Mouse (Mus musculus): ENCODE data around the gene Rhou.
"Not testable (repeated sequence)": the region's sequence is repeated elsewhere in the genome, so short reads cannot be mapped to it uniquely, and the experiment has no call there.

Gene Rhou

DNA sequence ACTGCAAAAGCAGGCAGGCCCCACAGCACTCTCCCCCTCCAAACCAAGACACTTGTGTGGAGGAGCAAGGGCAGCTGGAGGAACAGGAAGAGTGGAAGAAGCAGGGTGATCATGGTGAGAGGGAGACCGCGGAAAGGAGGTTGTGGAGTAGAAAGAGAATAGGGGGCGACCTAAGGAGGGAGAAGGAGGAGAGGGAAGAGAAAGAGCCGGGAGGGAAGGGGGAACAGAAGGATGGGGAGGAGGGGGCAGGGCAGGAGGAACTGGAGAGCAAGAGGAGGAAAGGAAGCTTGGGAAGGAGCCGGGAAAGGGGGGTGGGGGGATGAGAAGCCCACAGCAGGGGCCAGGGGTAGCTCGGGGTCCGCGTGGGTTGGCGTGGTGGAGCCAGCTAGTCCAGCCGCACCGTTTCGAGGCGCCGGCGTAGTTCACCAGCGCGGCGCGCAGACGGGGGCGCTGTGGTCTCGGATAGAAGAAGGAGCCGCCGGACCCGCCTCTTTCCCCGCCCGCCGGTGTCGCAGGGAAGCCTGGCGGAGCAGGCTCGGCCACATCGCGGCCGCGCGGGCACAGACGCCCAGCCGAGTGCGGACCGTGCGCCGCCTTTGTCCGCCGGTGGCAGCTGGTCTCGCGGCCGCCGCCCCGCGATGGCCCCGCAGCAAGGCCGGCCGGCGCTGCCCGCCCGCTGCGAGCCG, at the start of gene Rhou:
Rhou (plus strand) TSS at position 622 of the 686 bp plus-strand sequence.
- DNase-seq (ENCODE audit: low read depth, low spot score), result peak; percentile 76

DNA sequence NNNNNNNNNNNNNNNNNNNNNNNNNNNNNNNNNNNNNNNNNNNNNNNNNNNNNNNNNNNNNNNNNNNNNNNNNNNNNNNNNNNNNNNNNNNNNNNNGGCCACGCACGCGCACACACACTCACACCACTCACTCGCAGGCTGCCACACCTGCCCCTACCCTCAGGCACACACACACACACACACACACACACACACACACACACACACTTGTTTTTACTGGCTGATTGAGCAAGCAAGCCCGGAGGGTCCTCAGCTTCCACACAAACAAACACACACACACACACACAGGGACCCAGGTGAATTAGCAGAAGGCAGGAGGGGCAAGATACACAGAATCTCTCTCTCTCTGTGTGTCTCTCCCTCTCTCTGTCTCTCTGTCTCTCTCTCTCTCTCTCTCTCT, 41.1 kb upstream of the Rhou start:
- DNase-seq (ENCODE audit: low read depth, low spot score), result not testable (repeated sequence)

DNA sequence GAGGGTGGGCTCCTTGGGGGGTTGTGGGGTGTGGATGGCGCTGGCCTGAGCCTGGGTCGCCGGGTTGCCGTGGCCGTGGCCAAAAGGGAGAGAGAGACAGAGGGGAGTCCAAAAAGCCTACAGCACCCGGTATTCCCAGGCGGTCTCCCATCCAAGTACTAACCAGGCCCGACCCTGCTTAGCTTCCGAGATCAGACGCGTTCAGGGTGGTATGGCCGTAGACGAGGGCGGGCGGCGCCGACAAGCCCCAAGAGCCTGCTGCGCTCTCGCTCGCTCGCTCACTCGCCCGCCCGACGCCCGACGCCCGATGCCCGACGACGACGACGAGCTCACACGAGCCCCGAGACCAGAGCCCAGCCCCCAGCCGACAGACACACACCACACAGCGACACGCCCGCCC, 30.2 kb upstream of the Rhou start:
- not testable (repeated sequence) for DNase-seq (ENCODE audit: low read depth, low spot score)

DNA sequence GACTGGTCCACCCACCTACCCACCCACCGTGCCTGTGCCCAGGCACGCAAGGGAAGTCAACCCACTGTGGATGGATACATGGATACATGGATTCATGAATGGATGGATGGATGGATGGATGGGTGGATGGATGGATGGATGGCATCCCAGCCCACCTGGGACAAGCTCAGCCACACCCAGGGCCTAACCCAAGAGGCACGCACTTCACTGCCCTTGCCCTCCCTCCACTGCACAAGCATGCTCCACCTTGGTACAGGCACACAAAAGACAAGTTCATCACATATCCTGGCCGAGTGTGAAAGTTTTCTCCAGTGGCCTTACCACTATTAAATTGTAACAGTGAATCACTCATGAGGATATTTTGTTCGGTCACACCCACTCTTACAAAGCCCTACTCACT, 29.5 kb upstream of the Rhou start:
- no peak for DNase-seq (ENCODE audit: low read depth, low spot score)

DNA sequence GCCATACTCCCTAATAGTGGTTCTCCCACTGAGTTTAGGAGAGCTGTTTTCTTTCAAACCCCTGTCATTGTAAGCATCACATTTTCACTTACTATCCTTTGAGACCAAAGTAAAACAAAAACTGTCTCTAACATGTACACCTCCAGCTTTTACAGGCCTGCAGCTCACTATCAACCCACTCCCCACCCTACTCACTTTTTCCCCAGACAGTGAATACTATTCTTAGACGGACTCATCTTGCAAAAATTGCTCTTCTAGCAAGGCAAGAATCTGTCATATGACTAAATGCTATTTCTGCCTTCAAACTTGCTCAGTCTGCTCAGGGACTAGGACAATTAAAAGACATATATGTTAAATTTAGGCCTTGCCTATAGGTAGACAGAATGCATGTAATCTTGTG, 29.0 kb upstream of the Rhou start:
- no peak for DNase-seq (ENCODE audit: low read depth, low spot score)

GRCm38 (mm10) chr8:123625717-123626116, 28.0 kb upstream of the Rhou start:
- no peak for DNase-seq (ENCODE audit: low read depth, low spot score)

DNA sequence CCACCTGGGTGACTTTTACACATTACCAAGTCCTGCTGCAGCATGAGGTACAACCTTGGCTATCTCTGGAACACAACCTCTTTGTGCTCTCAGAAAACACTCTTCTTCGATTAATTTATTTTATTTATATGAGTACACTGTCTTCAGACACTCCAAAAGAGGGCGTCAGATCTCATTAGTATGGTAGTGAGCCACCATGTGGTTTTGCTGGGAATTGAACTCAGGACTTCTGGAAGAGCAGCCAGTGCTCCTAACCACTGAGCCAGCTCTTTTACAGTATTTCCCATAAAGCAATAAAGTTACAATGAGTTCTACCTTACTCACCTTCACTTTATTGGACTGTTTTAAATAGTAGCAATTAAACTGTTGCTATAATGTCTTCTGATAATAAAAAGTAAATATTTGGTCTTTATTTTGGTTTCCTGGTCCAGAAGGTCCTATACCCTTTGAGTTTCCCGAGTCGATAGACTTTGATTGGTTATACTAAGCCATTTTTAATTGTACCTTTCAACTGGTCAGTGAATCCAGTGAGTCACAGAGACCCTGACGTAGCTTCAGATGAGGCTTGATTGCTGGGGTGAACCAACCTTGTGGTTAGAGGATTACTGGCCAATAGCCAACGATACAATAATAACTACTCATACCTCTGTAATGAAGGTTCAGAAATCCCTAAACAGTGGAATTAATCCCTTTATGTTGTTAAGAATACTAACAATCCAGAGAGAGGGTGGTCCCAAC, 26.1 kb upstream of the Rhou start:
- no peak for DNase-seq (ENCODE audit: low read depth, low spot score)

GRCm38 (mm10) chr8:123628253-123628967, 25.3 kb upstream of the Rhou start:
- DNase-seq (ENCODE audit: low read depth, low spot score), result peak; percentile 48

DNA sequence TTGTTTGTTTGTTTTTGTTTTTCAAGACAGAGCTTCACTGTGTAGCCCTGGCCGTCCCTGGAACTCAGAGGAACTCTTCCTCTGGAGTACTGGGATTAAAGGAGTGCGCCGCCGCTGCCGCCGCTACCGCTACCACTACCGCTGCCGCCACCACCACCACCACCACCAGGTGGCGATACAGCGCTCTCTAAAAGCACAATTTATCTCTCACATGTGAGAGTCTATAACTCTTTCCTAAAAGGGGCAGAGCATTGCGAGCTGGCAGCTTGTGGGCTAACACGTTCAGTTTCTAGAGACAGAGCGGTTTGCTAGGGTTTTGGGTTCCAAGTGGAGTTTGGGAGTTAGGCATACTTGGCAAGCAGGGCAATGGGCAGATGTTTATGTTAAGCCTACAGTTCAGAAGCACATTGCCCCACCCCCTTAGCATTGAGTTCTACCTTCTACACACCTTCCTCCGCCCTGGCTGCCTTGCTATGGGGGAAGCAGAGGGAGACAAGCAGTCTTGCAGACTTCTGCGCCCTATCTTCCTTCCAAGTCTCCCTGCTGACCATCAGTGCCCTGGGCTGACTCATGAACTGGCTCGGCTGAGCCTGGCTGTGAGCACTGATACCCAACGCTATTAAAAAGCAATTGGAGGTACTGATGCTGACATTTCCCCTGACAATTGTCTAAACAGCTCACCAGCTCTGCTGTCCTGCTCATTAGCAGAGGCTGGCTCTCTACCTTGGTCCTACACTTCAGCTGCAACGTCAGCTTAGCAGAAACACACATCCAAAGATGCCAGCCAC, 24.6 kb upstream of the Rhou start:
- peak; percentile 65 for DNase-seq (ENCODE audit: low read depth, low spot score)

DNA sequence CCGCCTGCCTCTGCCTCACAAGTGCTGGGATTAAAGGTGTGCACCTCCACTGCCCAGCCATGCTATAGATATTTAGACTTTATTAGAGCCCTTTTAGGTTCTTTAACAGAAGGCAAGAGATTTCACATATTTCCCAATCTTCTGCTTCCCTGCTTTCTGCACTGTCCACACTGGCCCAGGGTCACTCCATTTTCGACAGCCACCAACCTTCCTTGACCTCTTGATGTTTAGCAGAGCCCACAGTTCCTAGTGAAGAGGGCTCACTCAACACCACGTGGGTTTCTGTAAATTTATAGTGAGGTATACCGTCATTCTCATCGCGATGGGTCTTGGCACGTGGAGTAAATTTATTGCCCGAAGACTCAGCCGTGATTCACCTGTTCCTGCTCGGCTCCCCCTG, 23.7 kb upstream of the Rhou start:
- DNase-seq (ENCODE audit: low read depth, low spot score), result no peak

- DNase-seq (ENCODE audit: low read depth, low spot score), result no peak
These were observed 22.9 kb upstream of the Rhou start for GRCm38 (mm10) chr8:123630841-123631251.

- not testable (repeated sequence) for DNase-seq (ENCODE audit: low read depth, low spot score)
These were observed 22.0 kb upstream of the Rhou start for GRCm38 (mm10) chr8:123631746-123632145.

- no peak for DNase-seq (ENCODE audit: low read depth, low spot score)
These were observed 21.5 kb upstream of the Rhou start for GRCm38 (mm10) chr8:123632257-123632656.

DNA sequence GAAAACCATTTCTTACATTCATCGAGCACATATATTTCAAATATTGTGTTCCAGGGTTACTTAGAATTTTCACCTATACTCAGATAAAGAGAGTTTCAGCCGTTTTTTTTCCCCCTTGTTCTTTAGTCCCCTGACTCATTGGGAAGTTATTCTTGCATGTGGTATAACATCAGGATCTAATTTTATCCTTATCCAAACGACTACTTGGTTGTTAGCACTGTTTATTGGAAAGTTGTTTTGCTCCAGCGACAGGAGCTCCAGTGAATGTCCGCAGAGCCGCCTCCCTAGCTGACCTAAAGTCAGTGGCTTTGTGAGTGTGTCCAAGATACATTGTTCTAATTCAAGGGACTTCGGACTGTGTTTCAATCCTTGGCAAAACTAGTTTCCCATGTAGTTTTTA, 19.9 kb upstream of the Rhou start:
- no peak for DNase-seq (ENCODE audit: low read depth, low spot score)

DNA sequence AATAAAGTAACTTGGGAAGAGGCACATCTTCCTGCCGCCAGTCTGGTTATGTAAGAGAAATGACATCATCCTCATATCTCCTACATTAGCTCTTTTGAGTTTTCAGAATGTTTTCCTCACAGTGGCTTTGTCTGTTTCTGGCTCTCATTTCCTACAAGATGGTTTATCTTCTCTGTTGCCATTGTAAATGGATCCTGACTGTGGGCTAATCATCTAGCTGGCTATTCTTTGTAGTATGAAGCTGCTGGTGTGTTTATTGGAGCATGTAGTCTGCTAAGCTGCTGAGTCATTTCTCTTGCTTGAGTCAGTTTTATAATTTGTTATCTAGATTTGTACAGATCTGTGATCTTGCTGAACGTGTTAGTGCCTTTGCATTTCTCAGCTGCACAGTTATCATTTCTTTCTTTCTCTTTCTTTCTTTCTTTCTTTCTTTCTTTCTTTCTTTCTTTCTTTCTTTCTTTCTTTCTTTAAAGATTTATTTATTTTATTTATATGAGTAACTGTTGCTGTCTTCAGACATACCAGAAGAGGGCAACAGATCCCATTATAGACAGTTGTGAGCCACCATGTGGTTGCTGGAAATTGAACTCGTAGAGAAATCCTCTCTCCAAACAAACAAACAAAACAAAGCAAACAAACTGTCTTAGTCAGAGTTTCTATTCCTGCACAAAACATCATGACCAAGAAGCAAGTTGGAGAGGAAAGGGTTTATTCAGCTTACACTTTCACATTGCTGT, 19.2 kb upstream of the Rhou start:
- DNase-seq (ENCODE audit: low read depth, low spot score), result no peak

GRCm38 (mm10) chr8:123635671-123636070, 18.1 kb upstream of the Rhou start:
- no peak for DNase-seq (ENCODE audit: low read depth, low spot score)

DNA sequence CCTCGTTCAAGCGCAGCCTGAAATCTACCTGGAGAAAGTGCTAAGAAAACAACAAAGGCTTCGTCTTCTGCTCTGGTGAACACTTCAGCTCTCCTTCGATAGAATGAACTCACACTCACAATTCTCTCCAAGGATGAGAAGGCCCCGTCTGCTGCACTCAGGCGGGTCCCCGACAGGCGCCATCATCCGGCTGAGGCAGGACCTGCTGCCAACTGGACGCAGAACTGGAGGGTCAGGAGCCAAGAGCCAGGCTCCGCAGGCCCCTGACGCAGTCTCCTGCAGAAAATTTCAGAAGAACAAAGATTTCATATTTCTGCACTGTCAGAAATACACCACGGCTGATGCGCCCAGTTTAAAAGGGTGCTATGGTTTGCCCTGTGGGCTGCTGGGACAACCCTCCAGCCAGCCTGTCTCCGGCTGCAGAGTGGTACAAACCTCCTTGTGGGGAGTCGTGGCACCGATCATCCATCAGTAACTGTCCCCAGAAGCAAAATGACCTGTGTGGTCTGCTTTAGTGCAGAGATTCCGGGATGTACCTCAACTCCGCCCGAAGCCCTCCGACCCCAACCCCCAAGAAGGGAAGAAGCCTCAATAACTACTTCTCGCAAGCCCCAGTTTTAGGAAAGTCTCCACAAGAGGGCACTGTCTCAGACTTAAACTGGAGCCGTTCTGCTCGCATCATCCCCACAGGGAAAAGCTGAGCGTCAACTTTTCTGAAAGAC, 10.2 kb upstream of the Rhou start:
- peak; percentile 61 for DNase-seq (ENCODE audit: low read depth, low spot score)

DNA sequence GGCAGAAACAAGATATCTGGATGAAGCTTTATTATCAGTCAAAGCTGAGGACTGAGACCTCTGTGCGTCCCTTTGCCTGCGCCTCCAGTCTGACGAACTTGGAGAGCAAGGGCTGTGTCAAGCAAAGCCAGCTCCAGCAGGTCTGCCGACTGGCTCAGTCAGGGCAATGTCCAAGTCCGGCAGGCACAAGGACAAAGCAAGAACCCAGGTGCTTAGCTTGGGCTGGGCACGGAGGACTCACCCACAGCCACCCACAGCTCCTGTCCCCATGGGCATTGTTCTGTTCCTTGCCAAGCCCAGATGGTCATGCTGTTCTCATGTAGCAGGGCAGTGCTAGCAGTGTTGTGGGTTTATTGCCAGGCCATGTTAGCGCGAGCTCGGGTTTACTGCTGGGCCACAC, 8.5 kb upstream of the Rhou start:
- no peak for DNase-seq (ENCODE audit: low read depth, low spot score)

DNA sequence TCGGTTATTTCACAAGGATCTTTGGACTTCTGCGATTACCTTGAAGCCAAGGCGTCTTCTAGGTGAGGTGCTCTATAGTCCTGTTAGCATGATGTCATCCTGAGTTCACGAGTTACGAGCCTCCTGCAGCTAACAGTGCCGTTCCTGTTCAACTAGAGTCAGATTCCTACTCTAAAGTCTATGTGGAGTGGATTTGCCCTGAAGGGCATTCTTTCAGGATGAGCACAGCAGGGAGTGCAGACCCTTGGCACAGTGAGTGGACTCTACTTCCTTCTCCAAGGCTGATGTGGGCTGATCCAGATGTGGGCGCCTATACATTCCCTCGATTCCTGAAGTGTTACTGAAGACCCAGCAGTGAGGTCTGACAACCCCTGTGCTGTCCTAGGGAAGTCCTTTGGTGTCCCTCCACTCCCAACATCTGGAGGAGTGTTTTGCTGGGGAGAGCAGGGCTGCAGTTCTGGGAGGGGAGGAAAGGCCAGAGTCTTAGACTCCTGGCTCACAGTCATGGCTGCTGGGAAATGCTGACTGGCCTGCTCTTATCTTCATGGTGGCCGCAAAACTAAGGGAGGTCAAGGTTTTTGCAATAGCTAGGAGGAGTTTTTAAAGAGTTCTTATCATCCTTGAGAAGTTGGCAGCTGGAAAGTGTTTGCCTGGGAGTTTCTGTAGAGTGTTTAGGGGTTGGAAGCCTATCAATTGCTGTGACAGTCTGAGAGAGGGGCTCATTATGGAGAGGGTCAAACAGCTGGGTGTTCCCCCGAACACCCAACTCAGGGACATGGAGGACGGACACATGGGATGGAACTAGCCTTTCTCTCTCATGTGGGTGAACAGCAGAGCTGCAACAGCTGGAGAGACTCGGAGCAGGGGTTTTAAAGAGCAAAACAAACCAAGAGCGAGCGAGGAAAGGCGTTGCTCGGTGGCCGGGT, 5.2 kb upstream of the Rhou start:
- no peak for DNase-seq (ENCODE audit: low read depth, low spot score)
